Mouse (Mus musculus): ENCODE measurements around the gene Slc1a5. TPM values are rescaled to one million over a fixed set of nuclear protein-coding genes. Genes with fewer than 3 reads are reported as not detected.
A peak's percentile ranks its signal among the peaks of the same experiment; 100 is the strongest.

Gene Slc1a5
- total RNA-seq (2017): 41.8 and 49.6 TPM in 2 replicates

GRCm38 (mm10) chr7:16780825-16781554 lies at the start of gene Slc1a5:
Gene Slc1a5 (plus strand): TSS chr7:16781340.
- ATAC-seq (replicated peaks in 1 of 2; ENCODE audit: insufficient read depth in 1 of 2, low FRiP score in 2 of 2, low TSS enrichment in 1 of 2, low read depth in 1 of 2, poor library complexity in 2 of 2, severe bottlenecking in 2 of 2): peak; percentile 79 to 90

GRCm38 (mm10) chr7:16731893-16732422 lies 49.2 kb upstream of the Slc1a5 start:
- 0 out of 4 replicates have a peak, but pooled peaks have one; percentile 13 to 46 for ATAC-seq (replicated peaks in 1 of 2; ENCODE audit: insufficient read depth in 1 of 2, low FRiP score in 2 of 2, low TSS enrichment in 1 of 2, low read depth in 1 of 2, poor library complexity in 2 of 2, severe bottlenecking in 2 of 2)

- no peak for ATAC-seq (replicated peaks in 1 of 2; ENCODE audit: insufficient read depth in 1 of 2, low FRiP score in 2 of 2, low TSS enrichment in 1 of 2, low read depth in 1 of 2, poor library complexity in 2 of 2, severe bottlenecking in 2 of 2)
Observed at GRCm38 (mm10) chr7:16737606-16738072, 43.5 kb upstream of the Slc1a5 start.

- peak; percentile 97 to 99 for ATAC-seq (replicated peaks in 1 of 2; ENCODE audit: insufficient read depth in 1 of 2, low FRiP score in 2 of 2, low TSS enrichment in 1 of 2, low read depth in 1 of 2, poor library complexity in 2 of 2, severe bottlenecking in 2 of 2)
Observed at GRCm38 (mm10) chr7:16738073-16738696, 43.0 kb upstream of the Slc1a5 start, which contains the start of gene Ap2s1. Gene Ap2s1 (plus strand): TSS chr7:16738410.

GRCm38 (mm10) chr7:16739056-16739604 lies 42.0 kb upstream of the Slc1a5 start:
- no peak for ATAC-seq (replicated peaks in 1 of 2; ENCODE audit: insufficient read depth in 1 of 2, low FRiP score in 2 of 2, low TSS enrichment in 1 of 2, low read depth in 1 of 2, poor library complexity in 2 of 2, severe bottlenecking in 2 of 2)

GRCm38 (mm10) chr7:16745373-16745772 lies 35.8 kb upstream of the Slc1a5 start:
- no peak; a peak in 1 of 4 replicates for ATAC-seq (replicated peaks in 1 of 2; ENCODE audit: insufficient read depth in 1 of 2, low FRiP score in 2 of 2, low TSS enrichment in 1 of 2, low read depth in 1 of 2, poor library complexity in 2 of 2, severe bottlenecking in 2 of 2)

GRCm38 (mm10) chr7:16746093-16746492 lies 35.0 kb upstream of the Slc1a5 start:
- peak in 1 of 2 experiments; percentile 53; a peak in 1 of 4 replicates for ATAC-seq (replicated peaks in 1 of 2; ENCODE audit: insufficient read depth in 1 of 2, low FRiP score in 2 of 2, low TSS enrichment in 1 of 2, low read depth in 1 of 2, poor library complexity in 2 of 2, severe bottlenecking in 2 of 2)

- no peak for ATAC-seq (replicated peaks in 1 of 2; ENCODE audit: insufficient read depth in 1 of 2, low FRiP score in 2 of 2, low TSS enrichment in 1 of 2, low read depth in 1 of 2, poor library complexity in 2 of 2, severe bottlenecking in 2 of 2)
Observed at GRCm38 (mm10) chr7:16747656-16748055, 33.5 kb upstream of the Slc1a5 start.

GRCm38 (mm10) chr7:16752016-16752415 lies 29.1 kb upstream of the Slc1a5 start:
- ATAC-seq (replicated peaks in 1 of 2; ENCODE audit: insufficient read depth in 1 of 2, low FRiP score in 2 of 2, low TSS enrichment in 1 of 2, low read depth in 1 of 2, poor library complexity in 2 of 2, severe bottlenecking in 2 of 2): no peak

- no peak for ATAC-seq (replicated peaks in 1 of 2; ENCODE audit: insufficient read depth in 1 of 2, low FRiP score in 2 of 2, low TSS enrichment in 1 of 2, low read depth in 1 of 2, poor library complexity in 2 of 2, severe bottlenecking in 2 of 2)
Observed at GRCm38 (mm10) chr7:16755362-16756017, 25.6 kb upstream of the Slc1a5 start.

- no peak for ATAC-seq (replicated peaks in 1 of 2; ENCODE audit: insufficient read depth in 1 of 2, low FRiP score in 2 of 2, low TSS enrichment in 1 of 2, low read depth in 1 of 2, poor library complexity in 2 of 2, severe bottlenecking in 2 of 2)
Observed at GRCm38 (mm10) chr7:16758872-16759574, 22.1 kb upstream of the Slc1a5 start.

- peak in 1 of 2 experiments; percentile 37; a peak in 1 of 4 replicates for ATAC-seq (replicated peaks in 1 of 2; ENCODE audit: insufficient read depth in 1 of 2, low FRiP score in 2 of 2, low TSS enrichment in 1 of 2, low read depth in 1 of 2, poor library complexity in 2 of 2, severe bottlenecking in 2 of 2)
Observed at GRCm38 (mm10) chr7:16760292-16760691, 20.8 kb upstream of the Slc1a5 start.

GRCm38 (mm10) chr7:16761005-16761481 lies 20.1 kb upstream of the Slc1a5 start:
- no peak for ATAC-seq (replicated peaks in 1 of 2; ENCODE audit: insufficient read depth in 1 of 2, low FRiP score in 2 of 2, low TSS enrichment in 1 of 2, low read depth in 1 of 2, poor library complexity in 2 of 2, severe bottlenecking in 2 of 2)

- ATAC-seq (replicated peaks in 1 of 2; ENCODE audit: insufficient read depth in 1 of 2, low FRiP score in 2 of 2, low TSS enrichment in 1 of 2, low read depth in 1 of 2, poor library complexity in 2 of 2, severe bottlenecking in 2 of 2): no peak
Observed at GRCm38 (mm10) chr7:16761630-16762029, 19.5 kb upstream of the Slc1a5 start.

GRCm38 (mm10) chr7:16763463-16764218 lies 17.5 kb upstream of the Slc1a5 start:
- ATAC-seq (replicated peaks in 1 of 2; ENCODE audit: insufficient read depth in 1 of 2, low FRiP score in 2 of 2, low TSS enrichment in 1 of 2, low read depth in 1 of 2, poor library complexity in 2 of 2, severe bottlenecking in 2 of 2): no peak

GRCm38 (mm10) chr7:16766443-16766842 lies 14.7 kb upstream of the Slc1a5 start:
- ATAC-seq (replicated peaks in 1 of 2; ENCODE audit: insufficient read depth in 1 of 2, low FRiP score in 2 of 2, low TSS enrichment in 1 of 2, low read depth in 1 of 2, poor library complexity in 2 of 2, severe bottlenecking in 2 of 2): no peak
